Mouse (Mus musculus) heart, postnatal 0 days (tissue): ENCODE measurements around the gene C330007P06Rik. TPM values are rescaled to one million over a fixed set of nuclear protein-coding genes. Genes with fewer than 3 reads are reported as not detected.

ENCODE experiments used
- ATAC-seq: fragments of 200-750 bp; cut with Nextera tagmentation; 2 replicates; pipeline ENCODE4 v1.8.0; 2017; ENCODE audit warnings: low read depth, moderate number of reproducible peaks, moderate library complexity; ENCODE audit not compliant: insufficient read depth
- DNase-seq: peaks from one replicate; pipeline ENCODE4 v3.0.0-alpha.2; 2016; ENCODE audit warnings: low spot score
- H3K27ac ChIP-seq: fragments of 300-500 bp; sonication (generic); 2 replicates; pipeline ENCODE4 v1.5.1; 2014; ENCODE audit warnings: low read depth, mild to moderate bottlenecking
- H3K27me3 ChIP-seq: fragments of 300-500 bp; sonication (generic); 2 replicates; pipeline ENCODE4 v1.6.1; 2014; ENCODE audit warnings: low read length, mixed read lengths; ENCODE audit not compliant: control insufficient read depth, insufficient read depth
- H3K36me3 ChIP-seq: fragments of 300-500 bp; sonication (generic); replicated peaks from 2 replicates; pipeline ENCODE4 v1.6.1; 2014; ENCODE audit warnings: low read length, mixed read lengths; ENCODE audit not compliant: control insufficient read depth, insufficient read depth
- H3K4me1 ChIP-seq: fragments of 300-500 bp; sonication (generic); 2 replicates; pipeline ENCODE4 v1.6.1; 2014; ENCODE audit warnings: antibody characterized with exemption; ENCODE audit not compliant: control insufficient read depth, insufficient read depth
- H3K4me2 ChIP-seq: fragments of 300-500 bp; sonication (generic); 2 replicates; pipeline ENCODE4 v1.6.1; 2014; ENCODE audit warnings: low read depth, mild to moderate bottlenecking, low read length, moderate library complexity
- H3K4me3 ChIP-seq: fragments of 300-500 bp; sonication (generic); 2 replicates; pipeline ENCODE4 v1.5.1; 2014; ENCODE audit warnings: low read depth, low read length
- H3K9ac ChIP-seq: fragments of 300-500 bp; sonication (generic); replicated peaks from 2 replicates; pipeline ENCODE4 v1.6.1; 2014; ENCODE audit warnings: low read depth, low read length, mixed read lengths
- H3K9me3 ChIP-seq: fragments of 300-500 bp; sonication (generic); replicated peaks from 2 replicates; pipeline ENCODE4 v1.6.1; 2016; ENCODE audit warnings: low read length; ENCODE audit not compliant: control insufficient read depth
- CTCF ChIP-seq: IDR thresholded peaks from 2 replicates; pipeline ENCODE4 v1.5.1; 2016; ENCODE audit warnings: antibody characterized with exemption, control low read depth, low read depth
- EP300 ChIP-seq: IDR thresholded peaks from 2 replicates; pipeline ENCODE4 v1.6.1; 2016; ENCODE audit warnings: antibody characterized with exemption, low read depth
- WGBS: fragments of 180-500 bp; shearing (Covaris S2); extraction: QIAGEN DNeasy Blood & Tissue Kit; methylation state at CpG from one replicate; pipeline ENCODE4 v1.1.7; 2014; 5-methylcytosine and 5-hydroxymethylcytosine counted together
- polyA plus RNA-seq: library from polyadenylated mRNA; unstranded; fragments of >200 nt; fragmentation: Nextera tagmentation; extraction: Ambion mirVana; gene quantifications from 2 replicates; pipeline ENCODE4 v1.2.1, GENCODE M21; 2015
- total RNA-seq: library from RNA; depleted of rRNA; stranded (reverse); fragments of >200 nt; gene quantifications from 2 replicates; pipeline ENCODE4 v1.2.3, GENCODE M21; 2014; ENCODE audit warnings: low replicate concordance; rRNA removed

The C330007P06Rik gene
- total RNA-seq (16.6 and 19.0 TPM in 2 replicates), polyA plus RNA-seq (10.5 and 10.7 TPM in 2 replicates)

DNA sequence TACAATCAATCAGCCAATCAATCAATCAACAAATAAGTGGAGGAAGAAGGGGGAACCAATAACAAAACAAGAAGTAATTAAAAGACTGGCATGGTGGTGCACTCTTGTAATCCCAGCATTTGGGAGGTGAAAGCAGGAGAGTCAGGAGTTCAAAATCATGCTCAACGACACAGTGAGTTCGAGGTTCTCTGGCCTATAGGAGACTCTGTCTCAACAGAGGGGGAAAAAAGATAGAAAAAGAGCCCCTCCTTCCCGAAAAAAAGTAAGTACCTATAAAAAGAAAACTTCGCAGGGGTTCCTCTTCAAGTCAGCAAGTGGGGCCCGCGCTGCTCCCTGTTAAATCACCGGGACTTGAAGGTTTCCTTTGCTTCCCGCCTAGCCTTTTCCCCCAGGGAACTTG lies at the start of gene C330007P06Rik, which contains the start of gene Ube2a:
Gene C330007P06Rik, minus strand, starts transcription at position 347 of the 400 bp plus-strand sequence.
Gene Ube2a, plus strand, starts transcription at position 136 of the 400 bp plus-strand sequence.
- no peak for ATAC-seq
- WGBS: 34% methylated on average over 8 of the region's 8 CpGs
- H3K4me2 ChIP-seq: peak within 1 kb of the TSS; percentile 71

DNA sequence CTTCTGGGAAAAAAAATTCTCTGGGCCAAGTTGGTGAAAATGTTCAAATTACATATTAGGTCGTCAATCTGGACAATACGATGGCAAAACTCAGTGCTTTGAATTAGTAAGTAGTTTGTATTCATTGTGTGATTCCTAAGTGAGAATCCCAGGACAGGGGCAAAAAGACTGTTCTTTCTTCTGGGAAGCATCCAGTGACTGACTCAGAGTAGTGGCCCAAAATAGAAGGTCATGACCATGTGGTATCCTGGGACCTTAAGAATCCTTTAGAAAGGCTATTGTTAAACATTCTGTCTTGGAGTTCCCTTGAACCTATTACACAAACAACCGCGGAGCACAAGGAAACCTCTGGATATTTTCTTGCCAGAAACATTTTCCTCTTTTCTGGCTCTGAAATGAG lies 47.4 kb upstream of the C330007P06Rik start:
- no peak for ATAC-seq

More for the DNA sequence above, at the start of gene C330007P06Rik, which contains the start of gene Ube2a:
- Histone ChIP-seq H3K27ac (peak within 1 kb of the TSS; percentile 83), H3K4me3 (peak within 1 kb of the TSS; percentile 86), H3K36me3 (no peaks in the 10 kb centered on the region), H3K9me3 (no peaks in the 10 kb centered on the region), H3K9ac (peak within 1 kb of the TSS; percentile 93), H3K4me1 (no peaks in the 10 kb centered on the region), H3K27me3 (no peaks in the 10 kb centered on the region)
- TF ChIP-seq CTCF (no peak), EP300 (no peak)
- DNase-seq: no peak

GRCm38 (mm10) chrX:36917749-36918148 lies 43.8 kb upstream of the C330007P06Rik start:
- H3K36me3 ChIP-seq: peaks cover 11% of the 10 kb centered on the region; the same call in 1 of the 2 replicates
- no peak overlapping the region for H3K27ac ChIP-seq
- no peak overlapping the region for H3K9ac ChIP-seq
- H3K4me3 ChIP-seq: no peak overlapping the region
- DNase-seq (no peak), ATAC-seq (no peak)
- H3K4me2 ChIP-seq: no peak overlapping the region
- no peaks in the 10 kb centered on the region for H3K4me1 ChIP-seq
- H3K27me3 ChIP-seq: no peaks in the 10 kb centered on the region
- WGBS: 44% methylated on average over 1 of the region's 1 CpGs
- no peak for TF ChIP-seq CTCF
- no peak for TF ChIP-seq EP300
- H3K9me3 ChIP-seq: no peaks in the 10 kb centered on the region

More for the DNA sequence above, 47.4 kb upstream of the C330007P06Rik start:
- no peak overlapping the region for H3K4me2 ChIP-seq
- H3K9me3 ChIP-seq: no peaks in the 10 kb centered on the region
- H3K4me3 ChIP-seq: no peak overlapping the region
- DNase-seq: no peak
- H3K27me3 ChIP-seq: no peaks in the 10 kb centered on the region
- 77% methylated on average over 4 of the region's 4 CpGs for WGBS
- no peak overlapping the region for H3K27ac ChIP-seq
- H3K9ac ChIP-seq: no peak overlapping the region
- 0 out of 2 replicates have a peak, but pooled peaks cover 11% of the 10 kb centered on the region for H3K36me3 ChIP-seq
- no peak for TF ChIP-seq EP300
- TF ChIP-seq CTCF: no peak
- H3K4me1 ChIP-seq: no peaks in the 10 kb centered on the region

GRCm38 (mm10) chrX:36911343-36911742 lies 37.4 kb upstream of the C330007P06Rik start:
- TF ChIP-seq CTCF (peak; percentile 58), EP300 (no peak)
- no peak for DNase-seq
- 43% methylated on average over 12 of the region's 12 CpGs for WGBS

GRCm38 (mm10) chrX:36906539-36906938 lies 32.6 kb upstream of the C330007P06Rik start:
- Histone ChIP-seq H3K4me2 (no peak overlapping the region), H3K4me3 (no peak overlapping the region), H3K9me3 (no peaks in the 10 kb centered on the region), H3K36me3 (no peaks in the 10 kb centered on the region), H3K9ac (no peak overlapping the region), H3K27ac (no peak overlapping the region), H3K27me3 (no peaks in the 10 kb centered on the region), H3K4me1 (no peaks in the 10 kb centered on the region)
- TF ChIP-seq CTCF (peak; percentile 20; the same call in 1 of the 2 replicates), EP300 (no peak)
- WGBS: 19% methylated on average over 5 of the region's 5 CpGs
- DNase-seq: no peak
- no peak for ATAC-seq

More at GRCm38 (mm10) chrX:36911343-36911742, 37.4 kb upstream of the C330007P06Rik start:
- Histone ChIP-seq H3K36me3 (no peaks in the 10 kb centered on the region; the same call in 1 of the 2 replicates), H3K27ac (no peak overlapping the region), H3K9me3 (no peaks in the 10 kb centered on the region), H3K27me3 (no peaks in the 10 kb centered on the region), H3K4me2 (no peak overlapping the region), H3K4me1 (no peaks in the 10 kb centered on the region), H3K9ac (no peak overlapping the region), H3K4me3 (no peak overlapping the region)
- no peak for ATAC-seq
